Mouse (Mus musculus): ENCODE measurements around the gene Eef1g. TPM values are rescaled to one million over a fixed set of nuclear protein-coding genes. Genes with fewer than 3 reads are reported as not detected.
A peak's percentile ranks its signal among the peaks of the same experiment; 100 is the strongest.

Gene Eef1g
- polyA plus RNA-seq (2015; fragmentation: Nextera tagmentation; extraction: Ambion mirVana): 346 and 348 TPM in 2 replicates

GRCm38 (mm10) chr19:8966590-8967372 is at the start of gene Eef1g:
Gene Eef1g, plus strand, starts transcription at chr19:8967041.
- under 1% methylated on average over 52 of the region's 52 CpGs for WGBS
- peak within 1 kb of the TSS; percentile 64 for H3K9ac ChIP-seq (replicated peaks; ENCODE audit: low read depth, low read length)
- peak; percentile 99 for ATAC-seq

GRCm38 (mm10) chr19:8919000-8919399 is 47.8 kb upstream of the Eef1g start:
- WGBS: 87% methylated on average over 3 of the region's 3 CpGs

More at GRCm38 (mm10) chr19:8966590-8967372, at the start of gene Eef1g:
- H3K27me3 ChIP-seq (replicated peaks; ENCODE audit: control insufficient read depth, insufficient read depth, low read length): no peaks in the 10 kb centered on the region
- peak within 1 kb of the TSS; percentile 85 for H3K27ac ChIP-seq (ENCODE audit: low read length)
- H3K9me3 ChIP-seq (ENCODE audit: control insufficient read depth, low read length): no peaks in the 10 kb centered on the region
- H3K4me2 ChIP-seq (ENCODE audit: low read length): peak within 1 kb of the TSS; percentile 85
- H3K36me3 ChIP-seq (ENCODE audit: control insufficient read depth, insufficient read depth): peaks cover 39% of the 10 kb centered on the region
- peak within 1 kb of the TSS; percentile 73 for H3K4me3 ChIP-seq (replicated peaks; ENCODE audit: low read length)
- H3K4me1 ChIP-seq (replicated peaks; ENCODE audit: control insufficient read depth, insufficient read depth, low read length): peaks cover 19% of the 10 kb centered on the region

GRCm38 (mm10) chr19:8919684-8920072 is 47.2 kb upstream of the Eef1g start:
- peak overlapping the region; percentile 92 for H3K4me2 ChIP-seq (ENCODE audit: low read length)
- no peak for ATAC-seq
- WGBS: 70% methylated on average over 6 of the region's 6 CpGs
- H3K9me3 ChIP-seq (ENCODE audit: control insufficient read depth, low read length): no peaks in the 10 kb centered on the region
- H3K36me3 ChIP-seq (ENCODE audit: control insufficient read depth, insufficient read depth): peaks cover 22% of the 10 kb centered on the region
- peak overlapping the region; percentile 91 for H3K4me3 ChIP-seq (replicated peaks; ENCODE audit: low read length)
- H3K4me1 ChIP-seq (replicated peaks; ENCODE audit: control insufficient read depth, insufficient read depth, low read length): peaks cover 17% of the 10 kb centered on the region
- H3K27me3 ChIP-seq (replicated peaks; ENCODE audit: control insufficient read depth, insufficient read depth, low read length): no peaks in the 10 kb centered on the region
- no peak overlapping the region; the same call in 1 of the 2 replicates for H3K9ac ChIP-seq (replicated peaks; ENCODE audit: low read depth, low read length)
- H3K27ac ChIP-seq (ENCODE audit: low read length): peak overlapping the region; percentile 63

More at GRCm38 (mm10) chr19:8919000-8919399, 47.8 kb upstream of the Eef1g start:
- Histone ChIP-seq H3K27me3 (replicated peaks; ENCODE audit: control insufficient read depth, insufficient read depth, low read length) (no peaks in the 10 kb centered on the region), H3K4me3 (replicated peaks; ENCODE audit: low read length) (no peak overlapping the region), H3K27ac (ENCODE audit: low read length) (no peak overlapping the region), H3K4me1 (replicated peaks; ENCODE audit: control insufficient read depth, insufficient read depth, low read length) (peaks cover 17% of the 10 kb centered on the region), H3K9ac (replicated peaks; ENCODE audit: low read depth, low read length) (no peak overlapping the region), H3K36me3 (ENCODE audit: control insufficient read depth, insufficient read depth) (peaks cover 27% of the 10 kb centered on the region), H3K4me2 (ENCODE audit: low read length) (no peak overlapping the region), H3K9me3 (ENCODE audit: control insufficient read depth, low read length) (no peaks in the 10 kb centered on the region)
- ATAC-seq: no peak

- Histone ChIP-seq H3K9me3 (ENCODE audit: control insufficient read depth, low read length) (no peaks in the 10 kb centered on the region), H3K4me1 (replicated peaks; ENCODE audit: control insufficient read depth, insufficient read depth, low read length) (peaks cover 17% of the 10 kb centered on the region), H3K36me3 (ENCODE audit: control insufficient read depth, insufficient read depth) (peaks cover 18% of the 10 kb centered on the region), H3K27ac (ENCODE audit: low read length) (peak within 1 kb of the TSS; percentile 63), H3K4me3 (replicated peaks; ENCODE audit: low read length) (peak within 1 kb of the TSS; percentile 91), H3K4me2 (ENCODE audit: low read length) (peak within 1 kb of the TSS; percentile 92), H3K9ac (replicated peaks; ENCODE audit: low read depth, low read length) (peak within 1 kb of the TSS; percentile 91), H3K27me3 (replicated peaks; ENCODE audit: control insufficient read depth, insufficient read depth, low read length) (no peaks in the 10 kb centered on the region)
- peak; percentile 97 for ATAC-seq
- WGBS: 2% methylated on average over 48 of the region's 50 CpGs
Observed at GRCm38 (mm10) chr19:8920073-8920736, 46.6 kb upstream of the Eef1g start, which contains the start of gene B3gat3. Gene B3gat3, plus strand, starts transcription at chr19:8920374.

- WGBS: under 1% methylated on average over 6 of the region's 6 CpGs
- no peak for ATAC-seq
- no peaks in the 10 kb centered on the region for H3K9me3 ChIP-seq (ENCODE audit: control insufficient read depth, low read length)
Observed at GRCm38 (mm10) chr19:8920836-8921291, 46.0 kb upstream of the Eef1g start.

GRCm38 (mm10) chr19:8921741-8922140 is 45.1 kb upstream of the Eef1g start:
- Histone ChIP-seq H3K4me2 (ENCODE audit: low read length) (no peak overlapping the region), H3K4me1 (replicated peaks; ENCODE audit: control insufficient read depth, insufficient read depth, low read length) (peaks cover 17% of the 10 kb centered on the region), H3K27me3 (replicated peaks; ENCODE audit: control insufficient read depth, insufficient read depth, low read length) (no peaks in the 10 kb centered on the region), H3K36me3 (ENCODE audit: control insufficient read depth, insufficient read depth) (peaks cover 3% of the 10 kb centered on the region), H3K4me3 (replicated peaks; ENCODE audit: low read length) (no peak overlapping the region), H3K9me3 (ENCODE audit: control insufficient read depth, low read length) (no peaks in the 10 kb centered on the region), H3K27ac (ENCODE audit: low read length) (no peak overlapping the region), H3K9ac (replicated peaks; ENCODE audit: low read depth, low read length) (no peak overlapping the region)
- no peak for ATAC-seq
- WGBS: 83% methylated on average over 9 of the region's 9 CpGs

More at GRCm38 (mm10) chr19:8920836-8921291, 46.0 kb upstream of the Eef1g start:
- no peaks in the 10 kb centered on the region for H3K27me3 ChIP-seq (replicated peaks; ENCODE audit: control insufficient read depth, insufficient read depth, low read length)
- H3K27ac ChIP-seq (ENCODE audit: low read length): peak overlapping the region; percentile 63
- H3K4me1 ChIP-seq (replicated peaks; ENCODE audit: control insufficient read depth, insufficient read depth, low read length): peaks cover 17% of the 10 kb centered on the region
- peak overlapping the region; percentile 91 for H3K9ac ChIP-seq (replicated peaks; ENCODE audit: low read depth, low read length)
- peak overlapping the region; percentile 91 for H3K4me3 ChIP-seq (replicated peaks; ENCODE audit: low read length)
- peak overlapping the region; percentile 92 for H3K4me2 ChIP-seq (ENCODE audit: low read length)
- peaks cover 11% of the 10 kb centered on the region for H3K36me3 ChIP-seq (ENCODE audit: control insufficient read depth, insufficient read depth)

GRCm38 (mm10) chr19:8926766-8927165 is 40.1 kb upstream of the Eef1g start:
- no peak overlapping the region for H3K27ac ChIP-seq (ENCODE audit: low read length)
- no peak overlapping the region for H3K4me2 ChIP-seq (ENCODE audit: low read length)
- peaks cover 2% of the 10 kb centered on the region for H3K36me3 ChIP-seq (ENCODE audit: control insufficient read depth, insufficient read depth)
- no peak overlapping the region for H3K4me3 ChIP-seq (replicated peaks; ENCODE audit: low read length)
- ATAC-seq: no peak
- no peaks in the 10 kb centered on the region for H3K27me3 ChIP-seq (replicated peaks; ENCODE audit: control insufficient read depth, insufficient read depth, low read length)
- H3K9ac ChIP-seq (replicated peaks; ENCODE audit: low read depth, low read length): no peak overlapping the region
- peaks cover 14% of the 10 kb centered on the region for H3K4me1 ChIP-seq (replicated peaks; ENCODE audit: control insufficient read depth, insufficient read depth, low read length)
- H3K9me3 ChIP-seq (ENCODE audit: control insufficient read depth, low read length): no peaks in the 10 kb centered on the region
- 98% methylated on average over 2 of the region's 2 CpGs for WGBS

- H3K4me1 ChIP-seq (replicated peaks; ENCODE audit: control insufficient read depth, insufficient read depth, low read length): peaks cover 13% of the 10 kb centered on the region
- no peaks in the 10 kb centered on the region for H3K9me3 ChIP-seq (ENCODE audit: control insufficient read depth, low read length)
- peaks cover 2% of the 10 kb centered on the region for H3K36me3 ChIP-seq (ENCODE audit: control insufficient read depth, insufficient read depth)
- no peak overlapping the region for H3K27ac ChIP-seq (ENCODE audit: low read length)
- no peak for ATAC-seq
- no peak overlapping the region for H3K9ac ChIP-seq (replicated peaks; ENCODE audit: low read depth, low read length)
- no peaks in the 10 kb centered on the region for H3K27me3 ChIP-seq (replicated peaks; ENCODE audit: control insufficient read depth, insufficient read depth, low read length)
- no peak overlapping the region for H3K4me2 ChIP-seq (ENCODE audit: low read length)
- no peak overlapping the region for H3K4me3 ChIP-seq (replicated peaks; ENCODE audit: low read length)
- WGBS: 86% methylated on average over 12 of the region's 12 CpGs
Observed at GRCm38 (mm10) chr19:8927891-8928525, 38.8 kb upstream of the Eef1g start.

Data from forebrain, embryonic 16.5 days (tissue).